In genomic region chr11:62023494-62024233, GRCm38 (mm10) we compare ENCODE assay signal across 8 mouse cellular contexts.
DNase-seq lines count a peak whose midpoint lies in the region; ATAC-seq and TF ChIP-seq lines count a peak whose summit lies in the region.

No protein-coding gene starts in this region.

- no peak for TF ChIP-seq POLR2A in kidney, adult 2 months (IDR thresholded peaks at IDR 0.05; ENCODE audit: low read depth, low read length)

- H3K4me1 ChIP-seq in kidney, adult 2 months (ENCODE audit: control insufficient read depth, insufficient read depth, low read length), result peaks cover 6% of the 10 kb centered on the region; the same call in 1 of the 2 replicates
- H3K4me1 ChIP-seq in hindbrain, embryonic 14.5 days (replicated peaks; ENCODE audit: control insufficient read depth, insufficient read depth, low read length), result peaks cover 6% of the 10 kb centered on the region

- H3K4me3 ChIP-seq in kidney, adult 2 months (ENCODE audit: insufficient read depth, low read depth, low read length), result no peak overlapping the region
- no peak overlapping the region for H3K4me3 ChIP-seq in hindbrain, embryonic 14.5 days (replicated peaks; ENCODE audit: low read length)

- peak; percentile 55 for DNase-seq in cerebellum, adult 11-12 months
- DNase-seq in kidney, adult 2 months, result peak; percentile 23
- DNase-seq in kidney, adult 9 months, result no peak
- DNase-seq in Muller cell, postnatal 12 days (ENCODE audit: inconsistent ontology term), result peak; percentile 59
- DNase-seq in hindbrain, embryonic 14.5 days (ENCODE audit: low spot score), result no peak
- DNase-seq in c-Kit-positive CD71-positive TER-119-positive erythroid progenitor cells, embryonic 14.5 days (ENCODE audit: low spot score), result no peak
- DNase-seq in T-cell, adult 2 months (ENCODE audit: low spot score), result no peak

- ATAC-seq in cerebellum, adult (ENCODE audit: insufficient number of reproducible peaks, low FRiP score, low TSS enrichment), result no peak
- ATAC-seq in hindbrain, embryonic 14.5 days (ENCODE audit: low FRiP score), result no peak

- no peak overlapping the region for H3K4me2 ChIP-seq in hindbrain, embryonic 14.5 days (replicated peaks)

- WGBS in kidney, adult 2 months, result 62% methylated on average over 12 of the region's 12 CpGs
- WGBS in hindbrain, embryonic 14.5 days, result 82% methylated on average over 12 of the region's 12 CpGs

- peak overlapping the region; percentile 76 for H3K27ac ChIP-seq in kidney, adult 2 months (ENCODE audit: insufficient read depth, low read depth, low read length)
- H3K27ac ChIP-seq in hindbrain, embryonic 14.5 days, result peak overlapping the region; percentile 57

- no peaks in the 10 kb centered on the region for H3K36me3 ChIP-seq in kidney, adult 2 months (ENCODE audit: control insufficient read depth, insufficient read depth, low read length)
- H3K36me3 ChIP-seq in hindbrain, embryonic 14.5 days (replicated peaks; ENCODE audit: control insufficient read depth, insufficient read depth), result no peaks in the 10 kb centered on the region

- TF ChIP-seq CTCF in kidney, adult 2 months (conservative IDR thresholded peaks at IDR 0.05; ENCODE audit: insufficient read depth, insufficient read length, low read depth, low read length), result no peak

- no peaks in the 10 kb centered on the region for H3K9me3 ChIP-seq in hindbrain, embryonic 14.5 days (ENCODE audit: control insufficient read depth, low read length)

- H3K27me3 ChIP-seq in kidney, adult 2 months (replicated peaks; ENCODE audit: control insufficient read depth, insufficient read depth, low read length), result no peaks in the 10 kb centered on the region
- H3K27me3 ChIP-seq in hindbrain, embryonic 14.5 days (ENCODE audit: control insufficient read depth, insufficient read depth, low read length), result no peaks in the 10 kb centered on the region

- H3K9ac ChIP-seq in hindbrain, embryonic 14.5 days, result no peak overlapping the region

Comparison
In these comparisons a context has a peak if more than half of its experiments do, and no peak if none do; other contexts are left out.
1. DNase-seq: peak in cerebellum, adult 11-12 months (single experiment), kidney, adult 2 months (single experiment) and Muller cell, postnatal 12 days (single experiment); none in kidney, adult 9 months (single experiment), hindbrain, embryonic 14.5 days (single experiment), c-Kit-positive CD71-positive TER-119-positive erythroid progenitor cells, embryonic 14.5 days (single experiment) and T-cell, adult 2 months (single experiment).